Mouse (Mus musculus) urinary bladder, adult 18-20 months (tissue): ENCODE results near the gene Nudt1.

Experiments
- DNase-seq, 2 experiments: peaks; one replicate each; pipeline ENCODE4 v3.0.0; 2022; ENCODE audit warnings: low spot score in 2 of 2, mixed read lengths in 2 of 2

Nudt1 gene

DNA sequence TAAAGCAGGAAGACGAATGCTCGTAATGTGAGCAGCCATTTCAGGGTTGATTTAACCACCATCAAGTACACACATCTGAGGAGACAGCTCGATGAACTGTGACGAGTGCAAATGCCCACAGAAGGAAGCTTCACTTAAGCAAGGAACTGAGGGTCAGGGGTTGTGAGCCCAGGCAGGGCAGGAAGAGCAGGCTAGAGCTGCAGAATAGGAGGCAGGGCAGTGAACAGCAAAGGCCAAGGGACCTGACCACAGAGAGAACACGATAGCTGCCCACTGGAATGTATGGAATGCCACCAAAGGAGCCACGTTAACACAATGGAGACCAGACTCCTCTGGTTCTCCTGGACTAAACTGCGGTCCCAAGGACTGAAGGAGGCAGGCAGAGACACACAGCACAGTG lies 62.1 kb downstream of the Nudt1 start:
- no peak for DNase-seq

DNA sequence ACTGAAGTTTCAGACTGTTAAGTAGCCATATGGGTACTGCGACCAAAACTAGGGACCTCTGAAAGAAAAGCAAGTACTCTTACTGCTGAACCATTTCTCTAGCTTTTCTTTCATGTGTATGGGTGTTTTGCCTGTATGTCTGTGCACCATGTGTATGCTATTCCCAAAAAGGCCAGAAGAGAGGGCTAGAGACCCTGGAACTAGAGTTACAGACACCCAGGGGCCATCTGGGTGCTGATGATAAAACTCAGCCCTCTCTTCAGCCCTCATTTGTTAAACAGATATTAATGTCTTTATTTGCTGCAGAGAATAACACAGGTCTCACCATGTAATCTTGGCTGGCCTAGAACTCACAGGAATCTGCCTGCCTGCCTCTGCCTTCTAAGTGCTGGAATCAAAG lies 63.0 kb downstream of the Nudt1 start:
- no peak for DNase-seq

DNA sequence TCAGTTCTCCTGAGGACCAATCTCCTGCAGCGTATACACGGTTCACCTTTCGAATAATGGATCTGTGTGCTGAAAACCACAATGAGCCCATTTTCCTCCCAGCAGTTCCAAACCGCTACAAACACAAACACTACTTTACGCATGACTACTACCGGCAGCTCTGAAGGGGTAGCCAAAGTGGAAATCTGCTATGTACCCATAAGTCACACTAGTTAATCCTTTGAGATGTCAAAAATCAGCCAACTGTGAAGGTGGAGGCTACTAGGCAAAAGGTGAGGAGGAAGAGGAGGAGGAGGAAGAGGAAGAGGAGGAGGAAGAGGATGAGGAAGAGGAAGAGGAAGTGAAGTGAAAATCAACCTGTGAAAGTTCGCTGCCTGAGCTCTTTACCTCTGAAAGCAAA lies 65.8 kb downstream of the Nudt1 start:
- no peak for DNase-seq
